Mouse (Mus musculus): ENCODE data around the gene Olfr1221. TPM values are rescaled to one million over a fixed set of nuclear protein-coding genes. Genes with fewer than 3 reads are reported as not detected.

Olfr1221 gene
- total and polyA plus RNA-seq, 3 experiments: not detected

- TF ChIP-seq UBTF (IDR thresholded peaks at IDR 0.05; ENCODE audit: borderline replicate concordance, insufficient read depth, low read depth, low read length) (no peak), TAL1 (IDR thresholded peaks at IDR 0.05; ENCODE audit: low read length) (no peak), MAFK (IDR thresholded peaks at IDR 0.05; ENCODE audit: borderline replicate concordance, low read depth, low read length) (no peak), GATA1 (IDR thresholded peaks at IDR 0.05; ENCODE audit: low read depth, low read length) (peak; percentile 73), GABPA (IDR thresholded peaks at IDR 0.05; ENCODE audit: low read depth, low read length) (no peak), ZMIZ1 (IDR thresholded peaks at IDR 0.05; ENCODE audit: low read depth, low read length) (no peak), SIN3A (IDR thresholded peaks at IDR 0.05; ENCODE audit: low read length) (no peak), TCF12 (IDR thresholded peaks at IDR 0.05; ENCODE audit: low read depth, low read length) (peak; percentile 92), ETS1 (IDR thresholded peaks at IDR 0.05; ENCODE audit: low read depth, low read length) (0 out of 2 replicates have a peak, but pooled peaks have one; percentile 50), EP300 (IDR thresholded peaks at IDR 0.05; ENCODE audit: low read depth in 1 of 2, low read length in 2 of 2) (peak; percentile 69 to 89), NRF1 (IDR thresholded peaks at IDR 0.05; ENCODE audit: insufficient read depth, low read depth, low read length, poor library complexity, severe bottlenecking) (no peak), ELF1 (IDR thresholded peaks at IDR 0.05; ENCODE audit: low read depth, low read length) (no peak), MYB (IDR thresholded peaks at IDR 0.05; ENCODE audit: low read depth, low read length) (peak; percentile 53; the same call in 1 of the 2 replicates), USF2 (IDR thresholded peaks at IDR 0.05; ENCODE audit: borderline replicate concordance in 1 of 2, insufficient read depth in 1 of 2, low read depth in 1 of 2, low read length in 2 of 2) (no peak), ZC3H11A (IDR thresholded peaks at IDR 0.05; ENCODE audit: low read depth, low read length) (no peak)
- Histone ChIP-seq H3K9me3 (replicated peaks; ENCODE audit: insufficient read depth, low read length) (no peaks in the 10 kb centered on the region), H3K36me3 (ENCODE audit: control insufficient read depth in 1 of 2, insufficient read depth in 2 of 2, low read length in 2 of 2) (peaks cover 0 to 3% of the 10 kb centered on the region in 2 experiments; a peak in 2 of 4 replicates)
Measured at GRCm38 (mm10) chr2:89093848-89094247, 23.2 kb downstream of the Olfr1221 start.

DNA sequence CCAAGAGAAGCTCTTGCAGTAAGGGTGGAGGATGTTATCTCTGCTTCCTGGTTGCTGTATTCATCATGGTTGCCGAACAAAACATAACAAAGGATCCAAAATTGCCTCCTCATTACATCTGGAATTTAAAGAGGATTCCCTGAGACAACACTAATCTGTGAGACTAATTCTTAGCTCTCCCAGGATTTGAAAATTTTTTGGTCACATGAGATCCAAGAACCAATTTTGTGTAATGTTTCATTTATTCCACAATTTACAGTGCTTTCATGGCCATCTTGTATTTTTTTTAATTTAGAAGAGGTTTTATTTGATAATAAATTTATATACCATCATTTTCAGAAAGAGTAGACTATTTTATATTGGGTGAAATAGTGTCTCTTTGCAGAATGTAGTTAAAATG, 33.7 kb downstream of the Olfr1221 start, which contains the start of gene Olfr1219:
Gene Olfr1219, minus strand, starts transcription at position 101 of the 400 bp plus-strand sequence.
- Histone ChIP-seq H3K27ac (ENCODE audit: control insufficient read depth, low read depth, low read length) (no peak within 1 kb of the TSS), H3K9ac (ENCODE audit: control insufficient read depth, low read depth, low read length, poor library complexity, severe bottlenecking) (no peak within 1 kb of the TSS), H3K79me2 (ENCODE audit: control insufficient read depth, insufficient read depth, low read length, poor library complexity) (no peaks in the 10 kb centered on the region), H3K4me1 (ENCODE audit: control insufficient read depth in 1 of 2, insufficient read depth in 2 of 2, low read length in 2 of 2) (no peaks in the 10 kb centered on the region; a peak in 1 of 4 replicates), H3K9me3 (replicated peaks; ENCODE audit: insufficient read depth, low read length) (no peaks in the 10 kb centered on the region), H3K36me3 (ENCODE audit: control insufficient read depth in 1 of 2, insufficient read depth in 2 of 2, low read length in 2 of 2) (no peaks in the 10 kb centered on the region; a peak in 1 of 4 replicates), H3K27me3 (ENCODE audit: control insufficient read depth in 1 of 2, insufficient read depth in 2 of 2, low read length in 2 of 2) (no peaks in the 10 kb centered on the region), H3K4me3 (ENCODE audit: control insufficient read depth in 1 of 2, insufficient read depth in 1 of 2, low read depth in 2 of 2, low read length in 2 of 2) (no peak within 1 kb of the TSS)
- TF ChIP-seq ZKSCAN1 (IDR thresholded peaks at IDR 0.05; ENCODE audit: low read depth, low read length) (no peak), E2F4 (IDR thresholded peaks at IDR 0.05; ENCODE audit: borderline replicate concordance, low read depth, low read length) (no peak), CHD1 (IDR thresholded peaks at IDR 0.05; ENCODE audit: low read depth, low read length) (no peak), POLR2AphosphoS2 (IDR thresholded peaks at IDR 0.05; ENCODE audit: low read length) (no peak)
- no peak for DNase-seq (ENCODE audit: low read depth, low spot score)

More at GRCm38 (mm10) chr2:89093848-89094247, 23.2 kb downstream of the Olfr1221 start:
- H3K9ac ChIP-seq (ENCODE audit: control insufficient read depth, low read depth, low read length, poor library complexity, severe bottlenecking): no peak overlapping the region
- peaks cover 0 to 5% of the 10 kb centered on the region in 2 experiments; a peak in 1 of 4 replicates for H3K4me1 ChIP-seq (ENCODE audit: control insufficient read depth in 1 of 2, insufficient read depth in 2 of 2, low read length in 2 of 2)
- no peak overlapping the region for H3K27ac ChIP-seq (ENCODE audit: control insufficient read depth, low read depth, low read length)
- H3K27me3 ChIP-seq (ENCODE audit: control insufficient read depth in 1 of 2, insufficient read depth in 2 of 2, low read length in 2 of 2): no peaks in the 10 kb centered on the region
- H3K4me3 ChIP-seq (ENCODE audit: control insufficient read depth in 1 of 2, insufficient read depth in 1 of 2, low read depth in 2 of 2, low read length in 2 of 2): no peak overlapping the region
- no peaks in the 10 kb centered on the region for H3K79me2 ChIP-seq (ENCODE audit: control insufficient read depth, insufficient read depth, low read length, poor library complexity)
- peak; percentile 34 for DNase-seq (ENCODE audit: low read depth, low spot score)

Measured in MEL (cell line).